Mouse (Mus musculus) forebrain, embryonic 16.5 days (tissue): ENCODE results near the gene Kcnh1. TPM values are rescaled to one million over a fixed set of nuclear protein-coding genes. Genes with fewer than 3 reads are reported as not detected.

Experiments used
- ATAC-seq: fragments of 200-750 bp; cut with Nextera tagmentation; 2 replicates; pipeline ENCODE4 v1.8.0; 2017; ENCODE audit warnings: mild to moderate bottlenecking, moderate library complexity
- H3K27ac ChIP-seq: fragments of 300-500 bp; sonication (generic); 2 replicates; pipeline ENCODE4 v1.5.1; 2014; ENCODE audit warnings: low read length, control low read depth
- H3K27me3 ChIP-seq: fragments of 300-500 bp; sonication (generic); replicated peaks from 2 replicates; pipeline ENCODE4 v1.6.1; 2014; ENCODE audit warnings: low read length; ENCODE audit not compliant: control insufficient read depth, insufficient read depth
- H3K36me3 ChIP-seq: fragments of 300-500 bp; sonication (generic); 2 replicates; pipeline ENCODE4 v1.6.1; 2014; ENCODE audit not compliant: control insufficient read depth, insufficient read depth
- H3K4me1 ChIP-seq: fragments of 300-500 bp; sonication (generic); replicated peaks from 2 replicates; pipeline ENCODE4 v1.6.1; 2014; ENCODE audit warnings: low read length; ENCODE audit not compliant: control insufficient read depth, insufficient read depth
- H3K4me2 ChIP-seq: fragments of 300-500 bp; sonication (generic); 2 replicates; pipeline ENCODE4 v1.6.1; 2014; ENCODE audit warnings: mild to moderate bottlenecking, low read length, control low read depth
- H3K4me3 ChIP-seq: fragments of 300-500 bp; sonication (generic); replicated peaks from 2 replicates; pipeline ENCODE4 v1.5.1; 2014; ENCODE audit warnings: mild to moderate bottlenecking, low read length, control low read depth
- H3K9ac ChIP-seq: fragments of 300-500 bp; sonication (generic); replicated peaks from 2 replicates; pipeline ENCODE4 v1.6.1; 2014; ENCODE audit warnings: low read depth, low read length, control low read depth
- H3K9me3 ChIP-seq: fragments of 300-500 bp; sonication (generic); 2 replicates; pipeline ENCODE4 v1.6.1; 2016; ENCODE audit warnings: low read length; ENCODE audit not compliant: control insufficient read depth
- WGBS: fragments of 180-500 bp; shearing (Covaris S2); extraction: QIAGEN DNeasy Blood & Tissue Kit; methylation state at CpG from one replicate; pipeline ENCODE4 v1.1.7; 2014; 5-methylcytosine and 5-hydroxymethylcytosine counted together
- polyA plus RNA-seq: library from polyadenylated mRNA; unstranded; fragments of >200 nt; fragmentation: Nextera tagmentation; extraction: Ambion mirVana; gene quantifications from 2 replicates; pipeline ENCODE4 v1.2.1, GENCODE M21; 2015

Gene Kcnh1
- 2.1 and 3.0 TPM in 2 replicates for polyA plus RNA-seq

DNA sequence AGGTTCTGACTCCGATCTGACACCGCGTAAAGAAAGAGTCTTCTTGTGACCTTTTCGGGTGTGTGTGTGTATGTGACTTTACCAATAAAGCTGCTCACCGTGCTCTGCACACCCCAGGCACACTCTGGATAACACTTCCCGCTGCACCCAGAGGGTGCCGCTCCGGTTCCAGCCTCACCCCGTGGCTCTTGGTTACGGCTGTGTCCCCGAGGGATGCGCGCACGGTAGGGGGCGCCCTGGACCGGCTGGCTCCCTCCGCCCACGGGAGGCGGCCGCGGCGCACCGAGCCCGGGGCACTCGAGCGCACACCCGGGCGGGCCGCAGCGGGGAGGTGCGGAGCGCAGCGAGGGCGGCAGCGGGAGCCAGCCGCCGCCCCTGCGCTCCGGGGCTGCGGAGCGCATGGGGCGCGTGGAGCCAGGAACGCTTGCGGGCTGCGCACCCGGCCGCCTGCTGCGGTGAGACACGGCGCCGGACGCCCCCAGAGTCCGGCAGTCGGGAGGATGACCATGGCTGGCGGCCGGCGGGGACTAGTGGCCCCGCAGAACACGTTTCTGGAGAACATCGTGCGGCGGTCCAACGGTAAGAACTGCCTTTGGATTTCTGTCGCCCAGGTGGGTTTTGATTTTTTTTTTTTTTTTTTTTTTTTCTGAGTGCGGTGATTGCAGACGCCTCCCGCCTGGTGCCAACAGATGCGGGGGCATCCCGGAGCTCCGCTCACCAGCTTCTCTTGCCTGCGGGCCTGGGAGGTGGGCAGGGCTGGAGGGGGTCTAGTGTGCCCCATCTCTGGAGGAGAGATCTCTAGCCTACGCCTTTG, at the start of gene Kcnh1:
TSS of gene Kcnh1 (plus strand) at position 267 of the 814 bp plus-strand sequence.
- H3K36me3 ChIP-seq, result no peaks in the 10 kb centered on the region
- peaks cover 4% of the 10 kb centered on the region; the same call in 1 of the 2 replicates for H3K27me3 ChIP-seq
- peak; percentile 97 for ATAC-seq
- no peak within 1 kb of the TSS for H3K27ac ChIP-seq
- peak within 1 kb of the TSS; percentile 64 for H3K9ac ChIP-seq
- peak within 1 kb of the TSS; percentile 86 for H3K4me2 ChIP-seq
- peaks cover 16% of the 10 kb centered on the region for H3K4me1 ChIP-seq
- WGBS, result 1% methylated on average over 61 of the region's 73 CpGs
- H3K9me3 ChIP-seq, result no peaks in the 10 kb centered on the region
- H3K4me3 ChIP-seq, result peak within 1 kb of the TSS; percentile 54

DNA sequence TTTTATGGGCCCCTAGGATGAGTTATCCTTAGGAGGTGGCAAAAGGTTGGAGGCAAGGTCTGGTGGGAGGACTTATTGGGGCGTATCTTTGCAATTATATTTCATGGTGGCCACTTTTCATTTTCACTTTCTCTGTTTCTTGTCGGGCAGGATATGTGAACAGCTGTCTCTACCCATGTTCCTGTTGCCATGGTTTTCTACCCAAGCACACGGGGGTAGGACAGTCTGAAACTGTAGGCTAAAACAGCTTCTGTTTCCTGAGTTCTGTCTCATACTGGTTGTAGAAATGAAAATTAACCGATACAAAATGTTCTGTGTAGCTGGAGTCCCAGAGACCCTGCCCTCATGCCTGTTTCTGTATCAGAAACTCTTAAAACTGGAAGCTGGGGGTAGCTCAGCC, 39.4 kb upstream of the Kcnh1 start:
- ATAC-seq, result no peak
- WGBS, result 90% methylated on average over 4 of the region's 4 CpGs
- H3K4me3 ChIP-seq, result no peak overlapping the region
- H3K27ac ChIP-seq, result no peak overlapping the region
- no peak overlapping the region for H3K9ac ChIP-seq
- H3K9me3 ChIP-seq, result no peaks in the 10 kb centered on the region
- no peaks in the 10 kb centered on the region for H3K4me1 ChIP-seq
- no peaks in the 10 kb centered on the region for H3K36me3 ChIP-seq
- no peak overlapping the region for H3K4me2 ChIP-seq
- no peaks in the 10 kb centered on the region for H3K27me3 ChIP-seq

DNA sequence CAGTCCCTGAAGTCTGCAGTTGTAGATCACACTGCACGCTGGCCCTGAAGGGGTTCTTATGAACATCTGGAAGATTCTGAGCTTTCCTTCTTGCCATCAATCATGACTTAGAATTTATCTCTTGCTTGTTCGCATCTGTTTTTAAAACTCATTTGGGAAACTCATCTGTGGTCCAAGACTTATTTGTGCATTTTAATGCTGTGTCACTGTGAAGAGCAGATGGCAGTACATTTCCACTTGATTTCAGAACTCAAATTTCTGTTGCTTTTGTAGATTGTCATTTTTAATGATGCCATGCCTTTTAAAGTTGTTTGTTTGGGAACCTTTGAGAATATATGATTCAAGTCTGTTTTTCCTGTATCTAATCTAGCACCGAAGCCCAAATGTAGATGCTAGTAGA, 19.1 kb upstream of the Kcnh1 start:
- Histone ChIP-seq H3K9ac (no peak overlapping the region), H3K9me3 (no peaks in the 10 kb centered on the region), H3K4me3 (no peak overlapping the region), H3K36me3 (no peaks in the 10 kb centered on the region), H3K4me1 (no peaks in the 10 kb centered on the region), H3K27ac (no peak overlapping the region), H3K4me2 (no peak overlapping the region), H3K27me3 (no peaks in the 10 kb centered on the region)
- no peak for ATAC-seq
- 95% methylated on average over 3 of the region's 3 CpGs for WGBS

DNA sequence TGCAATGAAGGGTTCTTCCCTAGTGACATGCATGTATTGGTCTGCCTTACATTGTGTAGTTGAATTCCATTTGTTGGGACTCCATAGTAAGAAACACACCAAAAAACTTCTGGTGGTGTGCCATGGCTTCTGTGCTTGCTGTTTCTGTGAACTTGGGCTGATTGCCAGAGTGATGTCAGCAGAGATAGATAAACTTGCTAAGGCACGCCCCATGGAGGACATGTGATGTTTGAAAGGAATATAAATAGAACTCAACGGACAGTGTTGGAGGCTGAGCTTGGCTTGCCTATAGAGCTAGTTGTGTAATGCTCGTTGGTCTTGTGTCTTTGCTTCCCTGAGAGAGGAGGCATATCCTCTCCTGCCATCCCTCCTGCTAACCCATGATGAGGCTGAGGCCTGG, 10.7 kb upstream of the Kcnh1 start:
- H3K27me3 ChIP-seq, result no peaks in the 10 kb centered on the region
- H3K4me1 ChIP-seq, result no peaks in the 10 kb centered on the region
- H3K27ac ChIP-seq, result no peak overlapping the region
- no peak overlapping the region for H3K9ac ChIP-seq
- WGBS, result 73% methylated on average over 3 of the region's 3 CpGs
- H3K4me2 ChIP-seq, result no peak overlapping the region
- H3K9me3 ChIP-seq, result no peaks in the 10 kb centered on the region
- H3K4me3 ChIP-seq, result no peak overlapping the region
- ATAC-seq, result no peak
- no peaks in the 10 kb centered on the region for H3K36me3 ChIP-seq

DNA sequence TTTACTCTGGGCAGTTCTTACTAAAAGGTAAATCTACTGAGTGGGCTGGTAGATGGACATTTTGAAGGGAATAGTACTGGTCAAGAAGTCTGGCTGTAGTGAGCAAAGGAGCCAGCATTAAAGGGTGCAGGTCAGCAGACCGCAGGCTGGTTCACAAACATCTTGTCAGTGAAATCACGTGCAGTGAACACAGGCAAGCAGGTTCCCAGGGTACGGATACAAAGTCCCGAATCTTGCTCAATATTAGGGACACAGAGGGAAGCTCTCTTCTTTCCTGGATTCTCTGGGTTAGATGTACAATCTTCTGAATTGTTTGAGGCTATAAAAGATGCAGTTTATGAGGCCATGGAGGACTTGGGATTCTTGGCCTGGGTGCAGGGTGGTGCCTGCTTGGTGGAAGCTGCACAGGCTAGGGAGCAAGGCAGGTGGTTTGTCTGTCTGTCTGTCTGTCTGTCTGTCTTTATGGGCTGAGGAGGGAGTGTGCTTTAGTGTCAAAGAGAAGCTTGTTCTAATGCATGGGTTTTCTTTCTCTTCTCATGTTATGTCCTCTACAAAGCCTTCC, 8.8 kb upstream of the Kcnh1 start:
- Histone ChIP-seq H3K27ac (no peak overlapping the region), H3K4me2 (no peak overlapping the region), H3K4me1 (no peaks in the 10 kb centered on the region), H3K4me3 (no peak overlapping the region), H3K36me3 (no peaks in the 10 kb centered on the region), H3K27me3 (no peaks in the 10 kb centered on the region), H3K9me3 (no peaks in the 10 kb centered on the region), H3K9ac (no peak overlapping the region)
- WGBS, result 85% methylated on average over 4 of the region's 4 CpGs
- ATAC-seq, result no peak

DNA sequence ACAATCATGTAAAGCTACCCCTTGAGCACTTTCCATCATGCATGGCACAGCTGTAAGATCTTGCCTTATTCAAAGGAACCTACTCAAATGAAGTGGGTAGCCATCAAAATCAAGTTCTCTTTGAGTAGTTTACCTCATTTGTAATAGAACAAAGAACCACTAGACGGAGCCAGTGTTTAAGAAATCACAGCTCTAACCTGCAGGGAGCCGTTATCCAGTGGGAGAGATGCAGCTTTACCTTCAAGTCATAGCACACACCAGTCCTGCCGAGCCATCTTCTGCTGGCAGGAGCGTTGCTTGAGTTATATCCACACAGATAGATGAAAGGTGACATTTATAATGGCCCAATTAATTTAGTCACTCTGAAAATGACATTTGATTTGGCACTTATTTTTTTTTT, 1.5 kb upstream of the Kcnh1 start:
- no peak overlapping the region for H3K4me3 ChIP-seq
- peak; percentile 34; the same call in 1 of the 2 replicates for ATAC-seq
- H3K27ac ChIP-seq, result no peak overlapping the region
- no peak overlapping the region for H3K9ac ChIP-seq
- no peaks in the 10 kb centered on the region for H3K9me3 ChIP-seq
- H3K4me1 ChIP-seq, result peaks cover 16% of the 10 kb centered on the region
- WGBS, result 5% methylated on average over 4 of the region's 4 CpGs
- H3K27me3 ChIP-seq, result peaks cover 4% of the 10 kb centered on the region; the same call in 1 of the 2 replicates
- no peak overlapping the region for H3K4me2 ChIP-seq
- H3K36me3 ChIP-seq, result no peaks in the 10 kb centered on the region

DNA sequence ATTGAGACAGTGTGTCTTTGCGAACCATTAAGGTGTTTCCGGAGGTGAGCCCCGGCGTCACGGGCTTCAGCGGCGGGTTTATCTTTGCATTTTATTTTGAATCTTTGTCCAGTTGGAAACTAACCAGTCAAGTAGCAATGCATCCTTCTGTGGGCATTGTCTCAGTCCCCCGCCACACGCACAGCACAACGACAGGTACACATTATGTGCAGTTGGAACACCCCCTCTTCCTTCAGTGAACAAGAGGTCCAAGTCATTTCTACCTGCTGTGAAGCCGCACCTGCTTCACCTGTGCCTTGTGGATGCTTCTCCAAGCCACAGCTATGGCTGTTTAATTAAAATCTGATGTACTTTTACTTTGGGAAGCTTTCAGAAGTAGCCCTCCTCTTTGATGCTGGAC, 803 bp upstream of the Kcnh1 start:
- Histone ChIP-seq H3K9me3 (no peaks in the 10 kb centered on the region), H3K4me3 (no peak overlapping the region), H3K4me2 (no peak overlapping the region), H3K4me1 (peaks cover 16% of the 10 kb centered on the region), H3K36me3 (no peaks in the 10 kb centered on the region), H3K27ac (no peak overlapping the region), H3K9ac (no peak overlapping the region), H3K27me3 (peaks cover 4% of the 10 kb centered on the region; the same call in 1 of the 2 replicates)
- 81% methylated on average over 11 of the region's 11 CpGs for whole genome bisulfite sequencing
- no peak for ATAC-seq

DNA sequence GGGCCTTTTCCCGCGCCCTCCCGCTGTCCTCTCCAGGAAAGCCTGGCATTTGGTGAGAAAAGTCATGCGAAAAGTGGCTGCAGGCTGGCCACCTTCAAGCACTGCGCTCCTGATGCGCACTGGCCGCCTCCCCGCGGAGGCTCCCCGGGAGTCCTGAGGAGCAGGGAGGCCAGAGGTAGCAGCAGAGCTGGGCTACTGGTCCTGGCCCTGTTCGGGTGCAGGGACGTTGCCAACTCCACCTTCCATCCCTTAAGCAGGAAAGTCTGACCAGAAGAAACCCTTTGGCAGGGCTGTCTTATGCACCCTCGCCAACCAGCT, 707 bp downstream of the Kcnh1 start:
- Histone ChIP-seq H3K9ac (peak overlapping the region; percentile 64), H3K4me3 (peak overlapping the region; percentile 54), H3K36me3 (no peaks in the 10 kb centered on the region), H3K4me1 (peaks cover 16% of the 10 kb centered on the region), H3K27ac (no peak overlapping the region), H3K27me3 (peaks cover 4% of the 10 kb centered on the region; the same call in 1 of the 2 replicates), H3K9me3 (no peaks in the 10 kb centered on the region), H3K4me2 (peak overlapping the region; percentile 86)
- no peak for ATAC-seq
- WGBS, result 2% methylated on average over 13 of the region's 13 CpGs

DNA sequence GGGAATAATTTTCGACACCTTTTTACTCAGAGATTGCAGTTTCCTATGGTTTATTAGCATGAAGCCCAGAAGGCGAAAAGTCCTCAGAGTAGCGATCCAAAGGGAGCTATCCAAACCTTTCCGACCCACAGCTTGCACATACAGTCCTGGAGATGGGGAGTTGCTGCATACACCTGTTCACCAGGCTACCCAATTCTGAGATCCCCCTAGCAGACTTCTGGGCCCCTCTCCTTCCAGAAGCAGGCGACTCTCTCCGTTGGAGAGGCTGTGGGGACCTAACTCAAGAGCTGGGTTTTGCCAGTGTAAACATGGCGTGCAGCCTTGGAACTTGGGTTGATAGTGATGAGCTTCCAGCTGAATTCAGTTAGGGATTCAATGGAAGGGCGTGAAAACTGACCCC, 1.3 kb downstream of the Kcnh1 start:
- H3K9ac ChIP-seq, result no peak overlapping the region
- no peaks in the 10 kb centered on the region for H3K36me3 ChIP-seq
- ATAC-seq, result no peak
- H3K4me2 ChIP-seq, result peak overlapping the region; percentile 86; the same call in 1 of the 2 replicates
- H3K4me3 ChIP-seq, result peak overlapping the region; percentile 54
- peaks cover 4% of the 10 kb centered on the region; the same call in 1 of the 2 replicates for H3K27me3 ChIP-seq
- H3K27ac ChIP-seq, result no peak overlapping the region
- WGBS, result 53% methylated on average over 8 of the region's 8 CpGs
- no peaks in the 10 kb centered on the region for H3K9me3 ChIP-seq
- H3K4me1 ChIP-seq, result peaks cover 16% of the 10 kb centered on the region
